Mouse (Mus musculus): Measurements from ENCODE around the gene Unc119b.

- peak; percentile 81 for TF ChIP-seq POLR2A (IDR thresholded peaks at IDR 0.05; ENCODE audit: extremely low read depth, insufficient read depth, low read length)
- no peak for TF ChIP-seq CTCF (IDR thresholded peaks at IDR 0.05; ENCODE audit: extremely low read depth, insufficient read depth, low read length)
Observed at GRCm38 (mm10) chr5:115158040-115158983, 23.5 kb upstream of the Unc119b start, which contains the start of gene Mlec.
